Mouse (Mus musculus): ENCODE results near the gene Ugcg. TPM values are rescaled to one million over a fixed set of nuclear protein-coding genes. Genes with fewer than 3 reads are reported as not detected.
"Not testable (repeated sequence)": the region's sequence is repeated elsewhere in the genome, so short reads cannot be mapped to it uniquely, and the experiment has no call there.

Gene Ugcg
- polyA plus RNA-seq, 1 experiment from 2014 or later, result 20.3 TPM

DNA sequence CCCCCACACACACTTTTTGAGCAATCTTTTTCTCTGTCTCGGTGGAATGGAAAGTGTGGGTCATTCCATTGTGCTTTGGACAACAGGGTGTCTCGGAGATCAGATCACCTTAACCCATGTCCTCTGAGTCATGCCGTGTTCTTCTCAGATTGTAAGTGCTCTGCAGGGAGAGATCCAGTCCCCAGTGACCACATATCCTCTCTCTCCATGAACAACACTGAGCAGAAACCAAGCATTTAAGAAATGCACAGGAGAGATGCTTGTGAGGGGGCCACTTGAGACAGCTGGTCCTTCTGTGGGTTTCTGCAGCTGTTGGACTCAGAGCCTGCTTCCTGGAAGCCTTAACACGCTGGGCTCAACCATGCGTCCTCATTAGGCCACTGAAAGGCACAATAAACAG is 66.9 kb downstream of the Ugcg start:
- no peak for ATAC-seq
- no peaks in the 10 kb centered on the region for H3K36me3 ChIP-seq (ENCODE audit: control insufficient read depth, insufficient read depth)
- no peak for TF ChIP-seq CTCF (IDR thresholded peaks at IDR 0.05; ENCODE audit: low read depth)
- no peak overlapping the region for H3K4me3 ChIP-seq (ENCODE audit: low read depth, low read length)
- WGBS, result 71% methylated on average over 5 of the region's 5 CpGs
- H3K27ac ChIP-seq (ENCODE audit: low read depth, low read length), result no peak overlapping the region
- peaks cover 6% of the 10 kb centered on the region; the same call in 1 of the 2 replicates for H3K4me1 ChIP-seq (replicated peaks; ENCODE audit: control insufficient read depth, insufficient read depth, low read length)
- H3K4me2 ChIP-seq (replicated peaks; ENCODE audit: low read depth), result no peak overlapping the region
- no peak overlapping the region for H3K9ac ChIP-seq (ENCODE audit: low read depth, low read length)
- H3K9me3 ChIP-seq (ENCODE audit: control insufficient read depth), result no peaks in the 10 kb centered on the region
- H3K27me3 ChIP-seq (replicated peaks; ENCODE audit: control insufficient read depth, insufficient read depth, low read length), result no peaks in the 10 kb centered on the region

DNA sequence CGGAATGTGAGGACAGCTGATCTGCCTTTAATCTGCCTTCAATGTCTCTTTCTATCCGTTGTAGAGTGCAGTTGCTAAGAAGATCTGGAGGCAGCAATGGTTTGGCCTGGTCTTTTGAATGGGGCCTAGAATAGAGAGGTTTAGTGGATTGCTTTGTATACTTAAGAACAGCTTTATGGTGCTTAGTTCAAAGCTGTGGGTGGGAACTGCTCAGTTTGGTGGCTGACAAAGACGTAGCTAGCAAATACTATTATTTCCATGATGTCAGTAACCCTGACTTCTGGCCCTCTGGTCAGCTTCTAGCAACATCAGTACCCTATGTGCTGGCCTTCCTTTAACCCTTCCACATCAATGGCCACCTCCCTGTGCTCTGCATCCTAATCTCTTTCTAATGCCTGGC is 68.8 kb downstream of the Ugcg start:
- Histone ChIP-seq H3K9me3 (ENCODE audit: control insufficient read depth) (no peaks in the 10 kb centered on the region), H3K4me3 (ENCODE audit: low read depth, low read length) (no peak overlapping the region), H3K9ac (ENCODE audit: low read depth, low read length) (no peak overlapping the region), H3K4me1 (replicated peaks; ENCODE audit: control insufficient read depth, insufficient read depth, low read length) (peaks cover 6% of the 10 kb centered on the region), H3K27me3 (replicated peaks; ENCODE audit: control insufficient read depth, insufficient read depth, low read length) (no peaks in the 10 kb centered on the region), H3K27ac (ENCODE audit: low read depth, low read length) (no peak overlapping the region), H3K4me2 (replicated peaks; ENCODE audit: low read depth) (no peak overlapping the region), H3K36me3 (ENCODE audit: control insufficient read depth, insufficient read depth) (no peaks in the 10 kb centered on the region)
- no peak for TF ChIP-seq CTCF (IDR thresholded peaks at IDR 0.05; ENCODE audit: low read depth)
- no peak for ATAC-seq
- 66% methylated on average over 3 of the region's 3 CpGs for WGBS

DNA sequence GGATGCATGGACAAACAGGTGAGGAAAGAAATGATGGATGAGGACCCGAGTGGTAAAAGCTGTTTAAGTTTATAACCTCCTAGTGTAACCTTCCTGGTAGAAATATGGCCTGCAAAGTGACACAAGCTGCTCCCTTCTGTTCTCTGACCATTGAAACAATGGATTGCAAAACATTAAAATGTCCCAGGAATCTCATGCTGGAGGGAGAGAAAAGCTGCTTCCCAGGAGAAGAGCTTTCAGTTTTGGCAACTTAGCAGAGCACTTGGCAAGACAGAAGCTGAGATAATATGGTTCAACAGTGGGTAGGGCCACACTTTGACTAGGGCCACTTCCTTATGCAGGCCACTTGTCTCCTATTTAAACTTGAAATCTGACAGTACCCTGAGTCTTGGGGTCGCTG is 69.7 kb downstream of the Ugcg start:
- 59% methylated on average over 2 of the region's 2 CpGs for WGBS
- H3K9ac ChIP-seq (ENCODE audit: low read depth, low read length), result no peak overlapping the region
- H3K27ac ChIP-seq (ENCODE audit: low read depth, low read length), result no peak overlapping the region

DNA sequence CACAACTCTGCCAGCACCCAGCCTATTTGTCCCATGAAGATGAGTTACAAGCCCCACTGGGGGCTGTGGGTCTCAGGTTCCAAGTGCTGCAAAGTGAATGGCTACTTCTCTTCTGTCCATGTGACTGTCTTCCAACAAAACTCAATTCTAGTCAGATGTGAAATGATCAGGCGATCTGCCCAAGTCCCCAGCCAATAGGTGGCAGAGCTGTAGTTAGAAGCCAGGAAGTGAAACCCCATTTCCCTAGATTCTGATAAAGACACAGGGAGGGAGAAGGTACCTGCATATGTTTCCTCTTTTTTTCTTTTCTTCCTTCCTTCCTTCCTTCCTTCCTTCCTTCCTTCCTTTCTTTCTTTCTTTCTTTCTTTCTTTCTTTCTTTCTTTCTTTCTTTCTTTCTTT is 70.7 kb downstream of the Ugcg start:
- no peaks in the 10 kb centered on the region for H3K27me3 ChIP-seq (replicated peaks; ENCODE audit: control insufficient read depth, insufficient read depth, low read length)
- 0 out of 2 replicates have a peak, but pooled peaks have one; percentile 3 for TF ChIP-seq CTCF (IDR thresholded peaks at IDR 0.05; ENCODE audit: low read depth)
- H3K36me3 ChIP-seq (ENCODE audit: control insufficient read depth, insufficient read depth), result no peaks in the 10 kb centered on the region
- 75% methylated on average over 1 of the region's 1 CpGs for WGBS
- H3K4me3 ChIP-seq (ENCODE audit: low read depth, low read length), result no peak overlapping the region
- peaks cover 3% of the 10 kb centered on the region; the same call in 1 of the 2 replicates for H3K4me1 ChIP-seq (replicated peaks; ENCODE audit: control insufficient read depth, insufficient read depth, low read length)
- no peaks in the 10 kb centered on the region for H3K9me3 ChIP-seq (ENCODE audit: control insufficient read depth)
- no peak overlapping the region for H3K27ac ChIP-seq (ENCODE audit: low read depth, low read length)
- no peak overlapping the region for H3K4me2 ChIP-seq (replicated peaks; ENCODE audit: low read depth)
- no peak for ATAC-seq
- no peak overlapping the region for H3K9ac ChIP-seq (ENCODE audit: low read depth, low read length)

More for the DNA sequence above, 69.7 kb downstream of the Ugcg start:
- no peak for ATAC-seq
- H3K9me3 ChIP-seq (ENCODE audit: control insufficient read depth), result no peaks in the 10 kb centered on the region
- H3K27me3 ChIP-seq (replicated peaks; ENCODE audit: control insufficient read depth, insufficient read depth, low read length), result no peaks in the 10 kb centered on the region
- no peak for TF ChIP-seq CTCF (IDR thresholded peaks at IDR 0.05; ENCODE audit: low read depth)
- H3K4me2 ChIP-seq (replicated peaks; ENCODE audit: low read depth), result no peak overlapping the region
- no peak overlapping the region for H3K4me3 ChIP-seq (ENCODE audit: low read depth, low read length)
- H3K36me3 ChIP-seq (ENCODE audit: control insufficient read depth, insufficient read depth), result no peaks in the 10 kb centered on the region
- H3K4me1 ChIP-seq (replicated peaks; ENCODE audit: control insufficient read depth, insufficient read depth, low read length), result peaks cover 3% of the 10 kb centered on the region; the same call in 1 of the 2 replicates

DNA sequence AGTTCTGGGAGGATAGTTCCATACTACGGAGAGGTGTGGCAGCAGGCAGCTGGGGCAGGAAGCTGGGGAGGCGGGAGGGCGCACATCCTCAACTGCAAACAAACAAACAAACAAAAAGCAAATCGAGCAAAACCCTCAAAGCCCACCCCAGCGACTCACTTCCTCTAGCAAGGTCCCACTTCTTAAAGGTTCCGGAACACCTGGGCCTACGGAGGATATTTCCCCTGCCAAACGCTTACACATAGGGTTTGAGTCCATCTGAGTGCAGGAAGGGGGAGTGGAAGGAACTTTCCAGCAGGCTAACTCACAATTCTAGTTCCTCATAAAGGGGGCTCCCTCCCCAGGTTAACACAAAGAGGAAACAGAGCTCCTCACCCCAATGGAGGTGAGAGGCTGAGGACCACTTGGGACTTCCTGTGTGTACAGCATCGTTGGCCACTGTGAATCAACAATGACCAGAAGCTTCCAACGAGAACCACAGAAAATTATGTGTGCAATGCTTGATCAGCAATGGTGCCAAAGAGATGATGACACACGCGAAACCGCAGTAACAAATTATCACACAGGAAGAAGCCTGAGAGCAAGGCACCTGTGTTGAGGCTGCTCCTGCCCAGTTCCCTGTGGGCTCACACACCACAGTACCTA is 71.9 kb downstream of the Ugcg start:
- no peaks in the 10 kb centered on the region for H3K27me3 ChIP-seq (replicated peaks; ENCODE audit: control insufficient read depth, insufficient read depth, low read length)
- no peak overlapping the region for H3K27ac ChIP-seq (ENCODE audit: low read depth, low read length)
- no peak for ATAC-seq

DNA sequence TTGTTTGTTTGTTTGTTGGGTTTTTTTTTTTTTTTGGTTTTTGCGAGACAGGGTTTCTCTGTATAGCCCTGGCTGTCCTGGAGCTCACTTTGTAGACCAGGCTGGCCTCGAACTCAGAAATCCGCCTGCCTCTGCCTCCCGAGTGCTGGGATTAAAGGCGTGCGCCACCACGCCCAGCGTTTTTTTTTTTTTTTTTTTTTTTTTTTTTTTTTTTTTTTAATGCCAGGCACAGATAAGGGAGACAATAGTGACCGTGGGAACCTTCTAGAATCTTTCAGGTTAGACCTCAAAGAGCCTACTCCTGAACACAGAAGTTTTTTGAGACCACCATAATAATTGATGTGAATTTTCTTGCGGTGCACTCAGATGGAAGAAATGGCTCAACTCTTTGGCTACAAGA is 72.5 kb downstream of the Ugcg start:
- not testable (repeated sequence) for H3K9me3 ChIP-seq (ENCODE audit: control insufficient read depth); H3K4me2 ChIP-seq (replicated peaks; ENCODE audit: low read depth); H3K36me3 ChIP-seq (ENCODE audit: control insufficient read depth, insufficient read depth); H3K4me1 ChIP-seq (replicated peaks; ENCODE audit: control insufficient read depth, insufficient read depth, low read length); H3K27me3 ChIP-seq (replicated peaks; ENCODE audit: control insufficient read depth, insufficient read depth, low read length); H3K4me3 ChIP-seq (ENCODE audit: low read depth, low read length); H3K9ac ChIP-seq (ENCODE audit: low read depth, low read length); ATAC-seq
- peak overlapping the region; percentile 67; the same call in 1 of the 2 replicates for H3K27ac ChIP-seq (ENCODE audit: low read depth, low read length)
- WGBS, result 81% methylated on average over 3 of the region's 10 CpGs

More for the DNA sequence above, 71.9 kb downstream of the Ugcg start:
- no peak overlapping the region for H3K4me3 ChIP-seq (ENCODE audit: low read depth, low read length)
- 78% methylated on average over 13 of the region's 13 CpGs for WGBS
- no peak overlapping the region for H3K4me2 ChIP-seq (replicated peaks; ENCODE audit: low read depth)
- TF ChIP-seq CTCF (IDR thresholded peaks at IDR 0.05; ENCODE audit: low read depth), result no peak
- H3K36me3 ChIP-seq (ENCODE audit: control insufficient read depth, insufficient read depth), result no peaks in the 10 kb centered on the region
- no peak overlapping the region for H3K9ac ChIP-seq (ENCODE audit: low read depth, low read length)
- H3K4me1 ChIP-seq (replicated peaks; ENCODE audit: control insufficient read depth, insufficient read depth, low read length), result peaks cover 3% of the 10 kb centered on the region; the same call in 1 of the 2 replicates
- H3K9me3 ChIP-seq (ENCODE audit: control insufficient read depth), result no peaks in the 10 kb centered on the region
